Mouse (Mus musculus) ES-E14 (cell line): ENCODE measurements at regions not wholly inside any gene's neighbourhood (a gene's known extent, or its start where the extent isn't known, plus 50 kb on each side); places are given as distances from the start of the nearest gene placed in this dataset.

ENCODE experiments used
- CHD2 ChIP-seq: IDR thresholded peaks from 2 replicates; pipeline ENCODE4 v1.6.1; 2014; ENCODE audit warnings: mild to moderate bottlenecking, low read depth, low read length, inconsistent platforms
- HCFC1 ChIP-seq: IDR thresholded peaks from 2 replicates; pipeline ENCODE4 v1.6.1; 2012; ENCODE audit warnings: low read length, inconsistent platforms, borderline replicate concordance; ENCODE audit not compliant: insufficient read depth
- ZC3H11A ChIP-seq: IDR thresholded peaks from 2 replicates; pipeline ENCODE4 v1.6.1; 2012; ENCODE audit warnings: low read depth, mild to moderate bottlenecking, inconsistent platforms, low read length, borderline replicate concordance
- ZNF384 ChIP-seq: IDR thresholded peaks from 2 replicates; pipeline ENCODE4 v1.6.1; 2012; ENCODE audit warnings: low read depth, low read length, inconsistent platforms

- no peak for TF ChIP-seq HCFC1
- no peak for TF ChIP-seq ZC3H11A
- TF ChIP-seq ZNF384, result no peak
- no peak for TF ChIP-seq CHD2
Measured at GRCm38 (mm10) chr5:126718421-126718820, 523.2 kb upstream of the Tmem132c start.
